Mouse (Mus musculus) intestine, embryonic 14.5 days (tissue): ENCODE data around the gene Fbxw7. TPM values are rescaled to one million over a fixed set of nuclear protein-coding genes. Genes with fewer than 3 reads are reported as not detected.

Source experiments
- ATAC-seq: fragments of 200-750 bp; cut with Nextera tagmentation; replicated peaks from 2 replicates; pipeline ENCODE4 v1.8.0; 2017; ENCODE audit warnings: low read depth, moderate number of reproducible peaks, moderate TSS enrichment, moderate library complexity; ENCODE audit not compliant: low FRiP score, low TSS enrichment
- DNase-seq: peaks from one replicate; pipeline ENCODE4 v3.0.0-alpha.2; 2018; ENCODE audit warnings: low spot score
- H3K27ac ChIP-seq: fragments of 300-500 bp; sonication (generic); 2 replicates; pipeline ENCODE4 v1.5.1; 2014; ENCODE audit warnings: low read depth, mild to moderate bottlenecking, control low read depth
- H3K27me3 ChIP-seq: fragments of 300-500 bp; sonication (generic); replicated peaks from 2 replicates; pipeline ENCODE4 v1.6.1; 2014; ENCODE audit warnings: low read length, control low read depth; ENCODE audit not compliant: control insufficient read depth, insufficient read depth
- H3K36me3 ChIP-seq: fragments of 300-500 bp; sonication (generic); 2 replicates; pipeline ENCODE4 v1.6.1; 2014; ENCODE audit warnings: low read length, control low read depth; ENCODE audit not compliant: control insufficient read depth, insufficient read depth
- H3K4me1 ChIP-seq: fragments of 300-500 bp; sonication (generic); replicated peaks from 2 replicates; pipeline ENCODE4 v1.6.1; 2014; ENCODE audit warnings: low read length, control low read depth, mixed read lengths; ENCODE audit not compliant: control insufficient read depth, insufficient read depth
- H3K4me2 ChIP-seq: fragments of 300-500 bp; sonication (generic); 2 replicates; pipeline ENCODE4 v1.6.1; 2014; ENCODE audit warnings: low read length
- H3K4me3 ChIP-seq: fragments of 300-500 bp; sonication (generic); 2 replicates; pipeline ENCODE4 v1.5.1; 2014; ENCODE audit warnings: low read depth, low read length, control low read depth, mixed read lengths
- H3K9ac ChIP-seq: fragments of 300-500 bp; sonication (generic); 2 replicates; pipeline ENCODE4 v1.6.1; 2014; ENCODE audit warnings: mild to moderate bottlenecking, low read length
- H3K9me3 ChIP-seq: fragments of 300-500 bp; sonication (generic); 2 replicates; pipeline ENCODE4 v1.6.1; 2016; ENCODE audit warnings: low read length, control low read depth; ENCODE audit not compliant: control insufficient read depth
- WGBS: fragments of 180-500 bp; shearing (Covaris S2); extraction: QIAGEN DNeasy Blood & Tissue Kit; methylation state at CpG from one replicate; pipeline ENCODE4 v1.1.7; 2014; 5-methylcytosine and 5-hydroxymethylcytosine counted together
- polyA plus RNA-seq: library from polyadenylated mRNA; unstranded; fragments of >200 nt; fragmentation: Nextera tagmentation; extraction: Ambion mirVana; gene quantifications from 2 replicates; pipeline ENCODE4 v1.2.1, GENCODE M21; 2014

The Fbxw7 gene
- polyA plus RNA-seq, 1 experiment from 2014 or later: 12.7 TPM

DNA sequence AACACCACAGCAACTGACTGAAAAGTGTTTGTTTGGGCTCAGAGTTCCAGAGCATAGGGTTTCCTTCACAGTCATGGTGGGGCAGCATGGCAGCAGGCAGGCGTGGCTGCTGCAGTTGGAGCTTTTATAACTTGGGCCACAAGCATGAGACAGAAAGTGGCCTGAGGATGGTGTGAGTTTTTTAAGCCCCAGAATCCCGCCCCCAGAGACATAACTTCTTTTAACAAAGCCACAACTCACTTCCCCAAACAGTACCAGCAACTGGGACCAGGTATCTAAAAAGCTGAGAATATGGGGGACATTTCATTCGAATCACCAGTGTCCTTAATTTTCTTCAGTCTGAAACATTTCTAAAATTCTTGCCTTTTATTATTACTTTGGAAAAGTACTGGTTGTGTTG, 22.9 kb downstream of the Fbxw7 start:
- no peak for ATAC-seq
- 90% methylated on average over 3 of the region's 3 CpGs for WGBS
- Histone ChIP-seq H3K4me2 (no peak overlapping the region), H3K36me3 (no peaks in the 10 kb centered on the region), H3K4me1 (no peaks in the 10 kb centered on the region), H3K9me3 (no peaks in the 10 kb centered on the region; the same call in 1 of the 2 replicates), H3K4me3 (no peak overlapping the region), H3K27ac (no peak overlapping the region), H3K9ac (no peak overlapping the region), H3K27me3 (no peaks in the 10 kb centered on the region)
- DNase-seq: no peak

DNA sequence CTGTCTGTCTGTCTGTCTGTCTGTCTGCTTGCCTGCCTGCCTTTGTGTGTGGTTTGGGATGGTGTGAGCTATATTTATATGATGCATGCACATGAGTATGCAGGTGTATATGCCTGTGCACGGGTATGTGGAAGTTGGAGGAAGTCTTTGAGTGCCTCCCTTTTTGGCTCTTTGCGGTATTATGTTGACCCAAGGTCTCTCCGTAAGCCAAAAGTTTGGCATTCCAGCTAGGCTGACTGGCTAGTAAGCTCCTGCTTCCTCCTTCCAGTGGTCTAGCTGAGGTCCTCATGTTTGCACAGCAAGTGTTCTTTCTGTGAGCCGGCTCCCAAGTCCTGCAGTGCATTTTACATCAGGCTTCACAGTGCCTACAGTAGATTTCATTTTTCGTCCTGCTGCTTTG, 24.4 kb downstream of the Fbxw7 start:
- no peak overlapping the region for H3K9ac ChIP-seq
- no peak overlapping the region for H3K4me2 ChIP-seq
- H3K4me1 ChIP-seq: no peaks in the 10 kb centered on the region
- 83% methylated on average over 5 of the region's 5 CpGs for WGBS
- H3K4me3 ChIP-seq: no peak overlapping the region
- DNase-seq (no peak), ATAC-seq (no peak)
- no peaks in the 10 kb centered on the region for H3K27me3 ChIP-seq
- no peaks in the 10 kb centered on the region; the same call in 1 of the 2 replicates for H3K9me3 ChIP-seq
- no peaks in the 10 kb centered on the region for H3K36me3 ChIP-seq
- H3K27ac ChIP-seq: no peak overlapping the region

GRCm38 (mm10) chr3:84841271-84841670, 26.2 kb downstream of the Fbxw7 start:
- Histone ChIP-seq H3K4me1 (no peaks in the 10 kb centered on the region), H3K4me3 (no peak overlapping the region), H3K27me3 (no peaks in the 10 kb centered on the region), H3K9me3 (no peaks in the 10 kb centered on the region; the same call in 1 of the 2 replicates), H3K4me2 (no peak overlapping the region), H3K27ac (no peak overlapping the region), H3K9ac (no peak overlapping the region), H3K36me3 (no peaks in the 10 kb centered on the region)
- ATAC-seq: no peak
- WGBS: 87% methylated on average over 4 of the region's 4 CpGs
- no peak for DNase-seq

DNA sequence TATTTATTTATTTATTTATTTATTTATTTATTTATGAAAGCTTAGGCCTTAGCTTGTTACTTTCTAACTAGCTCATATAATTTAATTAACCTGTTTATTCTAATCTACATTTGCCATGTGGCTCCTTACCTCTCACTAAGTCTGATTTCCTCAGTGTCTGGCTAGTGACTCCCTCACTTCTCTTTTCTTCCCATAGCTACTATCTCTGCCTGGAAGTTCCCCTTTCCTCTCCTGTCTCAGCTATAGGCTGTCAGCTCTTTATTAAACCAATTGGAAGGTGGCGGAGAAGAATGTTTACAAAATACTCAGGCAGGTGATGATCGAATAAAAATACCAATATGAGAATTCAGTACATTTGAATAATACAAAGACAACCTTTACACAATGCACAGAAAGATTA, 27.7 kb downstream of the Fbxw7 start:
- no peak overlapping the region for H3K4me3 ChIP-seq
- H3K4me1 ChIP-seq: no peaks in the 10 kb centered on the region
- H3K27me3 ChIP-seq: no peaks in the 10 kb centered on the region
- no peaks in the 10 kb centered on the region; the same call in 1 of the 2 replicates for H3K9me3 ChIP-seq
- 87% methylated on average over 2 of the region's 2 CpGs for WGBS
- DNase-seq: no peak
- no peak overlapping the region for H3K27ac ChIP-seq
- ATAC-seq: no peak
- H3K9ac ChIP-seq: no peak overlapping the region
- no peaks in the 10 kb centered on the region for H3K36me3 ChIP-seq
- H3K4me2 ChIP-seq: no peak overlapping the region

GRCm38 (mm10) chr3:84843594-84843993, 28.5 kb downstream of the Fbxw7 start:
- Histone ChIP-seq H3K9ac (no peak overlapping the region), H3K27ac (no peak overlapping the region), H3K27me3 (no peaks in the 10 kb centered on the region), H3K9me3 (no peaks in the 10 kb centered on the region; the same call in 1 of the 2 replicates), H3K4me3 (no peak overlapping the region), H3K36me3 (no peaks in the 10 kb centered on the region), H3K4me2 (no peak overlapping the region), H3K4me1 (no peaks in the 10 kb centered on the region)
- DNase-seq: no peak
- WGBS: 37% methylated on average over 1 of the region's 1 CpGs
- ATAC-seq: no peak

DNA sequence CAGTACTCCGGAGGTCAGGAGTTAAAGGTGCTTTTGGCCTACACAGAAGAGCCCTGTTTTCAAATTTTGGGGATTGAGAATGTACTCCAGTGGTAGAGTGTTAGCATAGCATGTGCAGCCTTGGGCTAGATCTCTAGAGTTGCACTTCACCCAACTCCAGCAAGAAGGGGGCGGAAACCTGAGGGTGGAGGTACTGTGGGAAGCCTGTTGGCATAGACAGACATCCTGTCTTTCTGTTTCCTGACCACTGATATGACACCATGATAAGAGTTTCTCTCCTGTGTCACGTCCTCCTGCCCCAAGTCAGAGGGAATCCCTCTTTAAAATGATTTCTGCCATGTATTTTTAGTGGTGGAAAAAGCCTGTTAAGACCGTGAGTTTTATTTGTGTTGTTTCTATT, 33.7 kb downstream of the Fbxw7 start:
- no peak overlapping the region for H3K4me2 ChIP-seq
- H3K27ac ChIP-seq: no peak overlapping the region
- no peak overlapping the region for H3K4me3 ChIP-seq
- DNase-seq (no peak), ATAC-seq (no peak)
- H3K4me1 ChIP-seq: 0 out of 2 replicates have a peak, but pooled peaks cover 3% of the 10 kb centered on the region
- no peaks in the 10 kb centered on the region for H3K27me3 ChIP-seq
- 80% methylated on average over 4 of the region's 4 CpGs for WGBS
- H3K9me3 ChIP-seq: no peaks in the 10 kb centered on the region
- H3K36me3 ChIP-seq: no peaks in the 10 kb centered on the region
- H3K9ac ChIP-seq: no peak overlapping the region

- WGBS: 91% methylated on average over 1 of the region's 1 CpGs
- no peak for DNase-seq
Measured at GRCm38 (mm10) chr3:84850418-84850817, 35.4 kb downstream of the Fbxw7 start.

GRCm38 (mm10) chr3:84851801-84852200, 36.7 kb downstream of the Fbxw7 start:
- WGBS: 30% methylated on average over 1 of the region's 1 CpGs
- Histone ChIP-seq H3K4me3 (no peak overlapping the region), H3K36me3 (no peaks in the 10 kb centered on the region), H3K9me3 (no peaks in the 10 kb centered on the region), H3K4me2 (no peak overlapping the region), H3K9ac (no peak overlapping the region), H3K27me3 (no peaks in the 10 kb centered on the region), H3K4me1 (0 out of 2 replicates have a peak, but pooled peaks cover 3% of the 10 kb centered on the region), H3K27ac (no peak overlapping the region)
- no peak for ATAC-seq
- DNase-seq: no peak

More at GRCm38 (mm10) chr3:84850418-84850817, 35.4 kb downstream of the Fbxw7 start:
- no peaks in the 10 kb centered on the region for H3K36me3 ChIP-seq
- ATAC-seq: no peak
- no peak overlapping the region for H3K9ac ChIP-seq
- no peak overlapping the region for H3K27ac ChIP-seq
- no peaks in the 10 kb centered on the region for H3K9me3 ChIP-seq
- no peaks in the 10 kb centered on the region for H3K27me3 ChIP-seq
- H3K4me1 ChIP-seq: 0 out of 2 replicates have a peak, but pooled peaks cover 3% of the 10 kb centered on the region
- no peak overlapping the region for H3K4me3 ChIP-seq
- H3K4me2 ChIP-seq: no peak overlapping the region

- ATAC-seq (no peak), DNase-seq (no peak)
- Histone ChIP-seq H3K4me2 (no peak overlapping the region), H3K4me1 (0 out of 2 replicates have a peak, but pooled peaks cover 3% of the 10 kb centered on the region), H3K4me3 (no peak overlapping the region), H3K36me3 (no peaks in the 10 kb centered on the region), H3K27ac (no peak overlapping the region), H3K9ac (no peak overlapping the region), H3K27me3 (no peaks in the 10 kb centered on the region), H3K9me3 (no peaks in the 10 kb centered on the region)
- WGBS: 77% methylated on average over 7 of the region's 7 CpGs
Measured at GRCm38 (mm10) chr3:84852877-84853276, 37.8 kb downstream of the Fbxw7 start.
